Mouse (Mus musculus) macrophage (primary cell): ENCODE results near the gene Dpp4. TPM values are rescaled to one million over a fixed set of nuclear protein-coding genes. Genes with fewer than 3 reads are reported as not detected.
A peak's percentile ranks its signal among the peaks of the same experiment; 100 is the strongest.

ENCODE experiments used
- H3K27ac ChIP-seq: fragments of 350-480 bp; formaldehyde crosslinking; 2 replicates; pipeline ENCODE4 v1.9.0; 2021
- H3K36me3 ChIP-seq: fragments of 350-480 bp; formaldehyde crosslinking; 2 replicates; pipeline ENCODE4 v1.9.0; 2021; ENCODE audit errors: inconsistent target
- H3K4me3 ChIP-seq: fragments of 350-480 bp; formaldehyde crosslinking; 2 replicates; pipeline ENCODE4 v1.9.0; 2021; ENCODE audit errors: inconsistent target
- H3K79me2 ChIP-seq: fragments of 350-480 bp; formaldehyde crosslinking; 2 replicates; pipeline ENCODE4 v1.9.0; 2021; ENCODE audit errors: inconsistent target
- WGBS: methylation state at CpG from one replicate; pipeline ENCODE4 v1.1.7; 2026; ENCODE audit warnings: inconsistent platforms; ENCODE audit not compliant: missing documents; 5-methylcytosine and 5-hydroxymethylcytosine counted together
- polyA plus RNA-seq: library from polyadenylated mRNA; stranded (reverse); fragments of 250-400 nt; gene quantifications from 3 replicates; pipeline ENCODE4 v1.2.4, GENCODE M21; 2018; ENCODE audit warnings: inconsistent platforms
- total RNA-seq, 78 experiments: library from RNA; depleted of rRNA; stranded (reverse); fragments of 250-400 nt; gene quantifications; 1 replicate in 9 of 78; 2 replicates in 24 of 78; 3 replicates in 43 of 78; 4 replicates in 2 of 78; pipeline ENCODE4 v1.2.4; 2018; ENCODE audit warnings: inconsistent platforms in 56 of 78

The Dpp4 gene
- total RNA-seq (2018; cell fraction: chromatin; rRNA removed), result 1 to 10 TPM in 2 of 26 experiments, under 1 TPM in 15, not detected in 9; 0.12 to 2.6 (median 0.30) TPM
- under 1 TPM; 0.10 to 0.61 (median 0.27) TPM for total RNA-seq (2018; cell fraction: cytosol; rRNA removed)
- 1 to 10 TPM in 21 of 26 experiments, under 1 TPM in 5; 0.44 to 4.2 (median 1.4) TPM for total RNA-seq (2018; cell fraction: nucleus; rRNA removed)
- 0.19 to 1.1 TPM (median 0.91 TPM) in 3 replicates for polyA plus RNA-seq

GRCm38 (mm10) chr2:62412081-62412821 is at the start of gene Dpp4:
Dpp4 (minus strand) TSS chr2:62412231.
- WGBS, result 23% methylated on average over 13 of the region's 13 CpGs
- Histone ChIP-seq H3K27ac (no peak within 1 kb of the TSS), H3K4me3 (peak within 1 kb of the TSS; percentile 3; the same call in 1 of the 2 replicates), H3K36me3 (no peaks in the 10 kb centered on the region), H3K79me2 (no peaks in the 10 kb centered on the region)

GRCm38 (mm10) chr2:62460815-62461450 is 48.9 kb upstream of the Dpp4 start:
- no peak overlapping the region for H3K4me3 ChIP-seq
- H3K36me3 ChIP-seq, result no peaks in the 10 kb centered on the region
- no peaks in the 10 kb centered on the region for H3K79me2 ChIP-seq
- WGBS, result 66% methylated on average over 12 of the region's 12 CpGs
- H3K27ac ChIP-seq, result no peak overlapping the region

GRCm38 (mm10) chr2:62460231-62460710 is 48.2 kb upstream of the Dpp4 start:
- Histone ChIP-seq H3K27ac (0 out of 2 replicates have a peak overlapping the region, but pooled peaks have one; percentile 27), H3K4me3 (no peak overlapping the region), H3K79me2 (no peaks in the 10 kb centered on the region), H3K36me3 (no peaks in the 10 kb centered on the region)
- 2% methylated on average over 7 of the region's 7 CpGs for WGBS

GRCm38 (mm10) chr2:62459241-62460174 is 47.5 kb upstream of the Dpp4 start:
- Histone ChIP-seq H3K4me3 (no peak overlapping the region), H3K79me2 (no peaks in the 10 kb centered on the region), H3K27ac (0 out of 2 replicates have a peak overlapping the region, but pooled peaks have one; percentile 27), H3K36me3 (no peaks in the 10 kb centered on the region)
- WGBS, result 64% methylated on average over 18 of the region's 18 CpGs

GRCm38 (mm10) chr2:62458070-62458469 is 46.0 kb upstream of the Dpp4 start:
- no peaks in the 10 kb centered on the region for H3K79me2 ChIP-seq
- WGBS, result 32% methylated on average over 7 of the region's 9 CpGs
- no peaks in the 10 kb centered on the region for H3K36me3 ChIP-seq
- H3K27ac ChIP-seq, result no peak overlapping the region
- no peak overlapping the region for H3K4me3 ChIP-seq

GRCm38 (mm10) chr2:62454991-62455390 is 43.0 kb upstream of the Dpp4 start:
- Histone ChIP-seq H3K36me3 (no peaks in the 10 kb centered on the region), H3K27ac (no peak overlapping the region), H3K4me3 (no peak overlapping the region), H3K79me2 (no peaks in the 10 kb centered on the region)
- WGBS, result 85% methylated on average over 9 of the region's 11 CpGs

GRCm38 (mm10) chr2:62454033-62454432 is 42.0 kb upstream of the Dpp4 start:
- Histone ChIP-seq H3K79me2 (no peaks in the 10 kb centered on the region), H3K27ac (no peak overlapping the region)
- 90% methylated on average over 6 of the region's 6 CpGs for WGBS

GRCm38 (mm10) chr2:62450364-62450763 is 38.3 kb upstream of the Dpp4 start:
- no peak overlapping the region for H3K27ac ChIP-seq
- H3K4me3 ChIP-seq, result no peak overlapping the region
- no peaks in the 10 kb centered on the region for H3K79me2 ChIP-seq
- H3K36me3 ChIP-seq, result no peaks in the 10 kb centered on the region
- 93% methylated on average over 6 of the region's 6 CpGs for WGBS

More at GRCm38 (mm10) chr2:62454033-62454432, 42.0 kb upstream of the Dpp4 start:
- Histone ChIP-seq H3K4me3 (no peak overlapping the region), H3K36me3 (no peaks in the 10 kb centered on the region)

- H3K36me3 ChIP-seq, result no peaks in the 10 kb centered on the region
- 77% methylated on average over 5 of the region's 5 CpGs for WGBS
- H3K79me2 ChIP-seq, result no peaks in the 10 kb centered on the region
- H3K4me3 ChIP-seq, result no peak overlapping the region
- no peak overlapping the region for H3K27ac ChIP-seq
These were observed 37.8 kb upstream of the Dpp4 start for GRCm38 (mm10) chr2:62449692-62450346.

- H3K4me3 ChIP-seq, result peak overlapping the region; percentile 1; the same call in 1 of the 2 replicates
- H3K79me2 ChIP-seq, result no peaks in the 10 kb centered on the region
- no peaks in the 10 kb centered on the region for H3K36me3 ChIP-seq
- WGBS, result 14% methylated on average over 12 of the region's 13 CpGs
- 0 out of 2 replicates have a peak overlapping the region, but pooled peaks have one; percentile 19 for H3K27ac ChIP-seq
These were observed 28.9 kb upstream of the Dpp4 start for GRCm38 (mm10) chr2:62440802-62441544.

GRCm38 (mm10) chr2:62440083-62440482 is 28.1 kb upstream of the Dpp4 start:
- Histone ChIP-seq H3K27ac (no peak overlapping the region), H3K36me3 (no peaks in the 10 kb centered on the region), H3K79me2 (no peaks in the 10 kb centered on the region), H3K4me3 (no peak overlapping the region)
- WGBS, result 92% methylated on average over 4 of the region's 4 CpGs

GRCm38 (mm10) chr2:62431245-62431795 is 19.3 kb upstream of the Dpp4 start:
- H3K36me3 ChIP-seq, result no peaks in the 10 kb centered on the region
- H3K4me3 ChIP-seq, result no peak overlapping the region
- H3K79me2 ChIP-seq, result no peaks in the 10 kb centered on the region
- WGBS, result 96% methylated on average over 8 of the region's 8 CpGs
- H3K27ac ChIP-seq, result no peak overlapping the region

GRCm38 (mm10) chr2:62425941-62426340 is 13.9 kb upstream of the Dpp4 start:
- 93% methylated on average over 3 of the region's 3 CpGs for WGBS
- Histone ChIP-seq H3K4me3 (no peak overlapping the region), H3K27ac (no peak overlapping the region), H3K79me2 (no peaks in the 10 kb centered on the region), H3K36me3 (no peaks in the 10 kb centered on the region)
